Comparison of ENCODE assay signal across 10 mouse cellular contexts in the genomic region with DNA sequence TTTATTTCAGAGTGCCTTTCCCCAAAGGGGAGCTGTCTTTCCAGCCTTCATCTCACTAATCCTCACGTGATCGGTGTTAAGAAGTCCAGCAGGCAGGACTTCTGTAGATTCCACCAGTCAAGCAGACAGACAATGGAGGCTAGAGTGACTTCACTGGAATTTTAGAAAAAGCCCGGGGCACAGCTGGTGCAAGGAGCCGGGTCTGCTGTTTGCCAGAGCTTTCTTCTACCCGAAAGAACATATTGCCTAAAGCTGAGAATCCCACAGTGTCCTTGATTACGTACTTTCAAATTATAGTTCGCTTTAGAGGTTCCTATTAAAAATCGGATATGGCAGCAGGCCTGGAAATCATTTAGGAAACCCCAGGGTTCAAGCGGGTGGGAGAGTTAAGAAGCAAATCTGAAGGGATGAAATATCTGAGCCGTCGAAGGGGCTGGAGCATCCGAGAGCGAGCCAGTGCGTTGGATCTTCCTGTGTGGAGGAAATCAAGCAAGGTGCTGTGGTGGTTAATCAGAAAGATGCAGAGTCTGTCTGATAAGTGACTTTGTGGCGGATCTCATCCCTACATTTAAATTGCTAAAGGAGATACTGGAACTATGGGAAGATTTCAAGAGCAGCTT.
DNase-seq lines count a peak whose midpoint lies in the region; ATAC-seq lines count a peak whose summit lies in the region.
"Had no signal": no experiment of that assay in that cellular context is flagged by ENCODE, and none has a peak within 500 bp of the region (broad histone marks: within the 10 kb centered on the region; RNA-seq: fewer than 3 reads in every experiment).

No protein-coding gene starts in this region.

- H3K9me3 ChIP-seq in embryonic facial prominence, embryonic 10.5 days, result no peaks in the 10 kb centered on the region
- no peaks in the 10 kb centered on the region for H3K9me3 ChIP-seq in hindbrain, embryonic 11.5 days (ENCODE audit: control insufficient read depth, low read length)
- no peaks in the 10 kb centered on the region for H3K9me3 ChIP-seq in midbrain, embryonic 15.5 days
- H3K9me3 ChIP-seq: liver, embryonic 13.5 days had no signal

- H3K9ac ChIP-seq in hindbrain, embryonic 11.5 days (ENCODE audit: low read depth, low read length), result no peak overlapping the region
- no peak overlapping the region for H3K9ac ChIP-seq in midbrain, embryonic 15.5 days
- H3K9ac ChIP-seq: liver, embryonic 13.5 days had no signal

- DNase-seq in gastrocnemius, adult 18-20 months (ENCODE audit: low spot score), result peak; percentile 2
- no peak for DNase-seq in gastrocnemius, postnatal 25 days
- peak; percentile 39 for DNase-seq in embryonic facial prominence, embryonic 10.5 days (ENCODE audit: low spot score)
- DNase-seq in hindbrain, embryonic 11.5 days (ENCODE audit: low spot score), result peak; percentile 9
- no peak for DNase-seq in urinary bladder, adult 18-20 months (ENCODE audit: low spot score in 2 of 2)
- no peak for DNase-seq in urinary bladder, postnatal 14 days (ENCODE audit: low spot score)
- no peak for DNase-seq in adrenal gland, adult 8-10 months
- DNase-seq: adrenal gland, postnatal 14 days; liver, embryonic 13.5 days had no signal

- WGBS in embryonic facial prominence, embryonic 10.5 days, result 55% methylated on average over 15 of the region's 15 CpGs
- 68% methylated on average over 15 of the region's 15 CpGs for WGBS in hindbrain, embryonic 11.5 days
- 24% methylated on average over 15 of the region's 15 CpGs for WGBS in midbrain, embryonic 15.5 days

- no peak for ATAC-seq in hindbrain, embryonic 11.5 days (ENCODE audit: low FRiP score)
- peak; percentile 93 for ATAC-seq in midbrain, embryonic 15.5 days (replicated peaks)

- H3K4me1 ChIP-seq in embryonic facial prominence, embryonic 10.5 days, result peaks cover 6% of the 10 kb centered on the region
- no peaks in the 10 kb centered on the region for H3K4me1 ChIP-seq in hindbrain, embryonic 11.5 days (replicated peaks; ENCODE audit: control insufficient read depth, insufficient read depth, low read length)
- H3K4me1 ChIP-seq in midbrain, embryonic 15.5 days, result peaks cover 11% of the 10 kb centered on the region
- H3K4me1 ChIP-seq: liver, embryonic 13.5 days had no signal

- no peak overlapping the region for H3K4me2 ChIP-seq in hindbrain, embryonic 11.5 days (replicated peaks; ENCODE audit: low read depth, low read length)
- H3K4me2 ChIP-seq in midbrain, embryonic 15.5 days, result peak overlapping the region; percentile 42
- H3K4me2 ChIP-seq: liver, embryonic 13.5 days had no signal

- peak overlapping the region; percentile 24; the same call in 1 of the 2 replicates for H3K27ac ChIP-seq in embryonic facial prominence, embryonic 10.5 days (replicated peaks)
- H3K27ac ChIP-seq in hindbrain, embryonic 11.5 days (ENCODE audit: low read depth, low read length), result no peak overlapping the region
- peak overlapping the region; percentile 84 for H3K27ac ChIP-seq in midbrain, embryonic 15.5 days
- H3K27ac ChIP-seq: liver, embryonic 13.5 days had no signal

- H3K27me3 ChIP-seq in embryonic facial prominence, embryonic 10.5 days (replicated peaks; ENCODE audit: low read depth, poor library complexity, severe bottlenecking), result no peaks in the 10 kb centered on the region
- H3K27me3 ChIP-seq in hindbrain, embryonic 11.5 days (ENCODE audit: control insufficient read depth, insufficient read depth, low read length), result no peaks in the 10 kb centered on the region
- H3K27me3 ChIP-seq in midbrain, embryonic 15.5 days (replicated peaks), result no peaks in the 10 kb centered on the region
- H3K27me3 ChIP-seq: liver, embryonic 13.5 days had no signal

- no peaks in the 10 kb centered on the region for H3K36me3 ChIP-seq in embryonic facial prominence, embryonic 10.5 days (replicated peaks)
- H3K36me3 ChIP-seq in hindbrain, embryonic 11.5 days (ENCODE audit: control insufficient read depth, insufficient read depth, low read length), result no peaks in the 10 kb centered on the region
- no peaks in the 10 kb centered on the region for H3K36me3 ChIP-seq in midbrain, embryonic 15.5 days (replicated peaks)
- H3K36me3 ChIP-seq: liver, embryonic 13.5 days had no signal

- H3K4me3 ChIP-seq in embryonic facial prominence, embryonic 10.5 days, result no peak overlapping the region
- H3K4me3 ChIP-seq in hindbrain, embryonic 11.5 days (ENCODE audit: low read depth, low read length), result no peak overlapping the region
- 0 out of 2 replicates have a peak overlapping the region, but pooled peaks have one; percentile 10 for H3K4me3 ChIP-seq in midbrain, embryonic 15.5 days
- H3K4me3 ChIP-seq: liver, embryonic 13.5 days had no signal

Comparison
In these comparisons a context has a peak if more than half of its experiments do, and no peak if none do; other contexts are left out.
1. DNase-seq: peak in gastrocnemius, adult 18-20 months (single experiment), embryonic facial prominence, embryonic 10.5 days (single experiment) and hindbrain, embryonic 11.5 days (single experiment); none in gastrocnemius, postnatal 25 days (single experiment), urinary bladder, adult 18-20 months (0 of 2), urinary bladder, postnatal 14 days (single experiment) and adrenal gland, adult 8-10 months (single experiment).